Mouse (Mus musculus) heart, embryonic 14.5 days (tissue): Measurements from ENCODE around the gene Disp1. TPM values are rescaled to one million over a fixed set of nuclear protein-coding genes. Genes with fewer than 3 reads are reported as not detected.

Experiments
- ATAC-seq: fragments of 200-750 bp; cut with Nextera tagmentation; 2 replicates; pipeline ENCODE4 v1.8.0; 2017; ENCODE audit warnings: low read depth, moderate TSS enrichment; ENCODE audit not compliant: insufficient number of reproducible peaks, insufficient read depth, low FRiP score
- H3K27ac ChIP-seq, 2 experiments: fragments of 200-500 bp in 1 of 2; fragments of 300-500 bp in 1 of 2; sonication (generic) in 1 of 2; replicated peaks in 1 of 2; 2 replicates each; pipeline ENCODE4 v1.5.1; 2012 to 2014; ENCODE audit warnings: low read depth in 2 of 2, low read length in 2 of 2, control low read depth in 1 of 2, mild to moderate bottlenecking in 1 of 2, mixed read lengths in 1 of 2; ENCODE audit not compliant: control insufficient read depth in 1 of 2, insufficient read depth in 1 of 2
- H3K27me3 ChIP-seq: fragments of 300-500 bp; sonication (generic); 2 replicates; pipeline ENCODE4 v1.6.1; 2014; ENCODE audit warnings: mild to moderate bottlenecking, low read length, control low read depth; ENCODE audit not compliant: control insufficient read depth, insufficient read depth
- H3K36me3 ChIP-seq: fragments of 300-500 bp; sonication (generic); 2 replicates; pipeline ENCODE4 v1.6.1; 2014; ENCODE audit warnings: mild to moderate bottlenecking, control low read depth, low read length, mixed read lengths; ENCODE audit not compliant: control insufficient read depth, insufficient read depth
- H3K4me1 ChIP-seq, 2 experiments: fragments of 200-500 bp in 1 of 2; fragments of 300-500 bp in 1 of 2; sonication (generic) in 1 of 2; 2 replicates each; pipeline ENCODE4 v1.6.1; 2012 to 2014; ENCODE audit warnings: low read length in 2 of 2, control low read depth in 1 of 2, mixed read lengths in 1 of 2; ENCODE audit not compliant: control insufficient read depth in 2 of 2, insufficient read depth in 2 of 2
- H3K4me2 ChIP-seq: fragments of 300-500 bp; sonication (generic); 2 replicates; pipeline ENCODE4 v1.6.1; 2014; ENCODE audit warnings: mild to moderate bottlenecking, low read length
- H3K4me3 ChIP-seq, 2 experiments: fragments of 200-500 bp in 1 of 2; fragments of 300-500 bp in 1 of 2; sonication (generic) in 1 of 2; 2 replicates each; pipeline ENCODE4 v1.5.1; 2012 to 2014; ENCODE audit warnings: low read length in 2 of 2, mild to moderate bottlenecking in 2 of 2, control low read depth in 1 of 2, low read depth in 1 of 2, moderate library complexity in 1 of 2; ENCODE audit not compliant: control insufficient read depth in 1 of 2, insufficient read depth in 1 of 2
- H3K9ac ChIP-seq: fragments of 300-500 bp; sonication (generic); 2 replicates; pipeline ENCODE4 v1.6.1; 2014; ENCODE audit warnings: mild to moderate bottlenecking, low read length
- H3K9me3 ChIP-seq: fragments of 300-500 bp; sonication (generic); 2 replicates; pipeline ENCODE4 v1.6.1; 2016; ENCODE audit warnings: low read length, control low read depth; ENCODE audit not compliant: control insufficient read depth
- WGBS: fragments of 180-500 bp; shearing (Covaris S2); extraction: QIAGEN DNeasy Blood & Tissue Kit; methylation state at CpG from one replicate; pipeline ENCODE4 v1.1.7; 2014; 5-methylcytosine and 5-hydroxymethylcytosine counted together
- polyA plus RNA-seq: library from polyadenylated mRNA; unstranded; fragments of >200 nt; fragmentation: Nextera tagmentation; extraction: Ambion mirVana; gene quantifications from 2 replicates; pipeline ENCODE4 v1.2.1, GENCODE M21; 2014

Disp1 gene
- polyA plus RNA-seq, 1 experiment from 2014 or later = 10.8 TPM

- Histone ChIP-seq H3K4me3 (no peak overlapping the region), H3K4me2 (no peak overlapping the region), H3K9me3 (0 out of 2 replicates have a peak, but pooled peaks cover 2% of the 10 kb centered on the region), H3K27ac (no peak overlapping the region), H3K27me3 (no peaks in the 10 kb centered on the region), H3K4me1 (peaks cover 0 to 11% of the 10 kb centered on the region in 2 experiments; a peak in 3 of 4 replicates), H3K36me3 (no peaks in the 10 kb centered on the region), H3K9ac (no peak overlapping the region)
- WGBS = 86% methylated on average over 5 of the region's 5 CpGs
- ATAC-seq = no peak
Measured at GRCm38 (mm10) chr1:183171095-183171494, 50.2 kb downstream of the Disp1 start.

- no peaks in the 10 kb centered on the region for H3K36me3 ChIP-seq
- ATAC-seq = no peak
- 0 out of 2 replicates have a peak, but pooled peaks cover 2% of the 10 kb centered on the region for H3K9me3 ChIP-seq
- H3K4me1 ChIP-seq = peaks cover 13 to 24% of the 10 kb centered on the region in 2 experiments
- no peak overlapping the region for H3K27ac ChIP-seq
- H3K27me3 ChIP-seq = no peaks in the 10 kb centered on the region
- WGBS = 81% methylated on average over 6 of the region's 6 CpGs
- no peak overlapping the region for H3K4me2 ChIP-seq
- no peak overlapping the region for H3K9ac ChIP-seq
- no peak overlapping the region for H3K4me3 ChIP-seq
Measured at GRCm38 (mm10) chr1:183168465-183168864, 52.9 kb downstream of the Disp1 start.

GRCm38 (mm10) chr1:183167776-183168175 lies 53.5 kb downstream of the Disp1 start:
- WGBS = 76% methylated on average over 12 of the region's 12 CpGs
- H3K27ac ChIP-seq = 0 out of 4 replicates have a peak overlapping the region, but pooled peaks of 1 of the 2 experiments have one; percentile 6

GRCm38 (mm10) chr1:183166700-183167099 lies 54.6 kb downstream of the Disp1 start:
- Histone ChIP-seq H3K4me3 (no peak overlapping the region), H3K27me3 (no peaks in the 10 kb centered on the region), H3K9ac (no peak overlapping the region), H3K4me2 (no peak overlapping the region), H3K4me1 (peaks cover 13 to 24% of the 10 kb centered on the region in 2 experiments), H3K9me3 (0 out of 2 replicates have a peak, but pooled peaks cover 2% of the 10 kb centered on the region), H3K36me3 (no peaks in the 10 kb centered on the region), H3K27ac (no peak overlapping the region)
- ATAC-seq = no peak
- WGBS = 90% methylated on average over 5 of the region's 5 CpGs

More at GRCm38 (mm10) chr1:183167776-183168175, 53.5 kb downstream of the Disp1 start:
- Histone ChIP-seq H3K4me3 (no peak overlapping the region), H3K4me2 (no peak overlapping the region), H3K9me3 (0 out of 2 replicates have a peak, but pooled peaks cover 2% of the 10 kb centered on the region), H3K9ac (no peak overlapping the region), H3K27me3 (no peaks in the 10 kb centered on the region), H3K4me1 (peaks cover 13 to 24% of the 10 kb centered on the region in 2 experiments), H3K36me3 (no peaks in the 10 kb centered on the region)
- no peak for ATAC-seq

- Histone ChIP-seq H3K4me3 (no peak overlapping the region), H3K9ac (no peak overlapping the region), H3K27me3 (no peaks in the 10 kb centered on the region), H3K9me3 (0 out of 2 replicates have a peak, but pooled peaks cover 2% of the 10 kb centered on the region), H3K4me2 (no peak overlapping the region), H3K27ac (no peak overlapping the region), H3K4me1 (peaks cover 13 to 19% of the 10 kb centered on the region in 2 experiments), H3K36me3 (no peaks in the 10 kb centered on the region)
- ATAC-seq = no peak; the same call in 1 of the 2 replicates
- WGBS = 7% methylated on average over 8 of the region's 8 CpGs
Measured at GRCm38 (mm10) chr1:183164648-183165071, 56.7 kb downstream of the Disp1 start.

- 36% methylated on average over 6 of the region's 6 CpGs for WGBS
- H3K4me3 ChIP-seq = no peak overlapping the region
- no peak overlapping the region for H3K27ac ChIP-seq
- no peak overlapping the region for H3K4me2 ChIP-seq
- no peaks in the 10 kb centered on the region for H3K36me3 ChIP-seq
- ATAC-seq = no peak
- H3K9me3 ChIP-seq = 0 out of 2 replicates have a peak, but pooled peaks cover 2% of the 10 kb centered on the region
- H3K27me3 ChIP-seq = no peaks in the 10 kb centered on the region
- H3K9ac ChIP-seq = no peak overlapping the region
- H3K4me1 ChIP-seq = peaks cover 13 to 14% of the 10 kb centered on the region in 2 experiments
Measured at GRCm38 (mm10) chr1:183164190-183164580, 57.1 kb downstream of the Disp1 start.

- no peak overlapping the region for H3K4me2 ChIP-seq
- H3K9me3 ChIP-seq = 0 out of 2 replicates have a peak, but pooled peaks cover 2% of the 10 kb centered on the region
Measured at GRCm38 (mm10) chr1:183163512-183164189, 57.7 kb downstream of the Disp1 start.

More at GRCm38 (mm10) chr1:183163512-183164189, 57.7 kb downstream of the Disp1 start:
- no peaks in the 10 kb centered on the region for H3K27me3 ChIP-seq
- no peak overlapping the region for H3K27ac ChIP-seq
- WGBS = 77% methylated on average over 5 of the region's 5 CpGs
- H3K4me3 ChIP-seq = no peak overlapping the region
- peaks cover 13% of the 10 kb centered on the region in 2 experiments for H3K4me1 ChIP-seq
- no peaks in the 10 kb centered on the region for H3K36me3 ChIP-seq
- H3K9ac ChIP-seq = no peak overlapping the region
- no peak for ATAC-seq
